Mouse (Mus musculus) kidney, adult 11 months (tissue): ENCODE data around the gene Ccdc148.

ENCODE experiments used
- DNase-seq: peaks from one replicate; pipeline ENCODE4 v3.0.0; 2022

Gene Ccdc148

GRCm38 (mm10) chr2:59178191-59178590 lies 17.7 kb upstream of the Ccdc148 start:
- DNase-seq, result no peak

DNA sequence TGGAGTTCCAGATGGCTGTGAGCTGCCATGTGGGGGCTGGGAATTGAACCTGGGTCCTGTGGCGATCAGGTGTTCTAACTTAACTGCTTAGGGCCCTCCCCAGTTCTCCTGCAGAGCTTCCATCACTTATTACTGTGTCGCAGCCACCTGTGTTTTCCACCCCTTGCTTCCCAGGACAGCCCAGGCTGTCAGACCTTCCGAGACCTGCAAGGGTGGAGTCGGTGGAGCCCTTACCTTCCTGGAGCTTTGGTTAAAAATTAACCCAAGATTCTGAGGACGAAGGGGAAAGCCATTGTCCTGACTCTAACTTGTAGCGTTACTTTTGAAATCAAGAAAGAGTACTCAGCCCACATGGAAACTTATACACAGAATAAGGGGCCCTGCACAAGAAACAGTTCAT lies 15.4 kb upstream of the Ccdc148 start:
- DNase-seq, result peak; percentile 65

DNA sequence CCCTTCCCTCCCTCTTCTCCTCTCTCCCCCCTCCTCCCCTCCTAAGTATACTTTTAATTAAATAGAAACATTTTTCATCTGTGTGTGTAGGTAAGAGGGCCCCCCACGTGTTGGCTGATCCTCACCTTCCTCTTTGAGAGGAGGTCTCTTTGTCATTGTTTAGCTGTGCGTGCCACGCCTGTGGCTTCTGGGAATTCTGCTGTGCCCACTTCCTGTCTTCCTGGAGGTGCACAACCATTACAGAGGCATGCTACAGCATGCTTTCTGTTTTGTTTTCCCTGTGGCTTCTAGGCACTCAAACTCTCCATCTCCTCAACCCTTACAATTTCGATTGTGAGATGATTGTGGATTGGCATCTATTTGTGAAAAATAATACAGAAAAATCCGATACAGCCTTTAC lies 11.1 kb upstream of the Ccdc148 start:
- no peak for DNase-seq

DNA sequence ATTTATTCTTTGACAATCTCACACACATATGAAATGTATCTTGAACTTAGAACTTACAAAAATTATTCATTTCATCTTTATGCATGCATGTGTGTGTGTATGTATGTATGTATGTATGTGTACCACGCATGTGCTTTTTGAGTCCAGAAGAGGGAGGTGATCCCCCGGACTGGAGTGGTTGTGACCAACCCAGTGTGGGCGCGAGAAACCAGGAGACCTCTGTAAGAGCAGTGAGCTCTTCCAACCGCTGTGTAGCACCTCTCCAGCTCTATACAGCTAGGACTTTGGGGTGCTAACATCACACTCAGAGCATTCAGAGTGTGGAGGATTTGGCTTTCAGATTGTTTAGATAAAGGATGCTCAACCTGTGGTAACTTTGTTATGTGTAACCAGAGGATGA lies 10.1 kb upstream of the Ccdc148 start:
- no peak for DNase-seq

GRCm38 (mm10) chr2:59170208-59170589 lies 9.7 kb upstream of the Ccdc148 start:
- no peak for DNase-seq

- peak; percentile 66 for DNase-seq
Observed at GRCm38 (mm10) chr2:59169572-59170207, 9.2 kb upstream of the Ccdc148 start.

- no peak for DNase-seq
Observed at GRCm38 (mm10) chr2:59167830-59168229, 7.3 kb upstream of the Ccdc148 start.

DNA sequence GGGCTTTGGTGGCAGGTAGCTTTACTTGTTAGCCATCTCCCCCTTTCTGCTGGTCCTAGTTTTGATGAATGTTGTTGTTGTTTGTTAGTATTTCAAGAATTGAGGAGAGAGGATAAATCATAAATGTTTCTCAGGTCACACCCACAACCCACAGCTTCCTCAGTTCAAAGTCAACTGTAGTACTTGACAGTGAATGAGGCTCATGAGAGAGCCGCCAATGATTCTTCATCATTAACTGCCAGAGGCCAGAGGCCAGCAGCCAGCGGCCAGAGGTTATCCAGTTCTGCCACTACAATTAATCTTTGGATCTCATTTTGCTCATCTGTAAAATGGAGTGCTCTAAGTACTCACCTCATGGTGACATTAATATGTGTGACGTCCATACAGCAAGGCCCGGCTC lies 6.5 kb upstream of the Ccdc148 start:
- DNase-seq, result no peak

DNA sequence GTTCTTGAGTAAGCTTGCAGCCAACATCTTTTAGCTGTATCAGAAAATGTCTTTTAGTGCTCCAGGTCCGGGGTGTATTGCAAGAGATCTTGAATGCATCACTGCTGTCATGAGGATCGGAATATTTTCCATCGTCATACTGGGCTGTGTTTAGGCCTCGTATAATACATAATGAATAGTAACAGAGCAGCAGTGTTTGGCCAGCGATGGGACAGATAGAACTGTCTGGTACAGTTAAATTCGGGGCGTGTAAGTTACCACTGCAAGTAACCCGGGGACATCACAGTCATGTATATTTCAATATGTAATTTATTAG lies 1.8 kb upstream of the Ccdc148 start:
- DNase-seq, result no peak

DNA sequence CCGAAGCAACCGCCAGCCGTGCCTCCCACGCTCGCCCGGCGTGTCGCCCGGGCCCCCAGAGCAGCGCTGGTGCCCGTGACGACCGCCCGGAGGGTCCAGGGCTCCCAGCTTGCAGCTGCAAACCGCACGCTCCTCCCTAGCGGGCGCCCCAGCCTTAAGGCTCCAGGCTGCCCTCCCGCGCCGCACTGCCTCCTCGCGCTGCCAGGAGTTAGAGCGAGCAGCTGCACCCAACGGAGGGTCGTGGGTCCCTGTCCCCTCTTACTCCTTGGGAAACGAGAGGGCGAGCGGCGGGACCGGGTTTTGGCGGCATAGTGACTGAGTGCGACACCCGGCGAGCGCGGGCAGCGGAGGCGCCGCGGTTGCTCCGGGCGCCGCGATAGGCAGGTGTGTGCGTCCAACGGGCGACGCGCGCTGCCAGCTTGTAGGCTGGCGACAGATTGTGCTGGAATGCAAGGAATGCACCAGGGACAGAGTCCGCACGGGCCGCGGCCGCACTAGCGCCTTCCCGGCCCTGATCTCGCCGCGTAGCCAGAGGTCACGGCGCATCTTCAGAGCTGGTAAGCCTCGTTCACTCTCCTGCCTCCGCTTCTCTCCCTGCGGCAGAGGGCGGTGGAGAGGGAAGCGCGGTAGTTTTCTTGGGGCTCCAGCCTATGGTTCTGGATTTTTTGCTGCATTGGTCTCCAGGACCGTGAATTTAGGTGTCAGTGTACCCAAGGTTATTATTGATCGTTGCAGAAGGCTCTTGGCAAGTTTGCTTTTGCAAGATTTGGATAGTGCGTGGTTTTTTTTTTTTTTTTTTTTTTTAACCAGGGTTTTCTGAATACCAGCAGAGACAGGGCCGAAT lies 1.2 kb upstream of the Ccdc148 start:
- DNase-seq, result peak; percentile 81

- no peak for DNase-seq
Observed at GRCm38 (mm10) chr2:59161021-59161440, 548 bp upstream of the Ccdc148 start.

DNA sequence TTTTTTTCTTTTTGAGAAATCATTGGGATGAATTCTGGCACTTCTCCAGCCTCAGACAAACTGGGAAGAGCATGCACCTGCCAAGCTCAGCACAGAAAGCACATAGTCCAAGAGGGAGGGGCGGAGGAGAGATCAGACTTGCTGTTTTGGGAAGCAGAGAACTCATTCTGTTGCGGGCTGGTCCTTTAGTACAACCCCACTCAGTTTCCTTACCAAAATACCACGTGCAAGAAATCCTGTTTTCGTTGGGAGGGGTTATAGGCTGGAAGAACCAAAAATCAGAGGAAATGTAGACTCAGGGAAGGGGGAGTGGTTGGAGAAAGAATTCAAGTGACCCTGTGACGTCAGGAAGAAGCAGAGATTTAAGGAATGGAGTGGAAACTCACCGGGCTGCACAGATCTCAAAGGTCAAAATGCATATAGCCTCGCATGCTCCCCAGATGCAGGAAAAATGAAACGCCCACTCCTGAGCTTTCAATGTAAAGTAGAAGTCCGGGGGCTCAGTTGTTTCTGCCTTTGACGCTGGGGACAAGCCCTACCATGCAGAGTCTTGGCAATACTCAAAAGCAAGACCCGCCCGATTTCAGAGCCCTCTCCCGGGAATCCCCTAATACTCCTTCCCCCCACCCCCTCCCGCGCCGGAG lies 400 bp downstream of the Ccdc148 start:
- DNase-seq, result peak; percentile 67

DNA sequence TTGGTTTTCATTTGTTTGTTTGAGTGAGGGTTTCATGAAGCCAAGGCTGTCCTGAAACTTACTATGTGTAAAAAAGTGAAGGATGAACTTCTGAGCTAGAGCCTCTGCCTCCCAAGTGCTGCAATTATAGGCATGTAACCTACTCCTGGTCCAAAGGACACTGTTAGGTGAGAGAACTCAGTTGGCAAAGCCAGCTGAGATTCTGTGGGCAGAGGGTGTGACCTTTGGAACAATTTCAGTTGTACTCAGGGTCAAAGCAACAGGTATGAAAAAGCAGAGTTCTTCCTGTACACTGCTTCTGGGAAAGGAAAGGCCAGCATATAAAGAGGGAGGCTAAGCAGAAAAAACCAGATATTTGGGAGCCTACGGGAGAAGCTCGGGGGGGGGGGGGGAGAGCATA lies 2.4 kb downstream of the Ccdc148 start:
- peak; percentile 87 for DNase-seq

DNA sequence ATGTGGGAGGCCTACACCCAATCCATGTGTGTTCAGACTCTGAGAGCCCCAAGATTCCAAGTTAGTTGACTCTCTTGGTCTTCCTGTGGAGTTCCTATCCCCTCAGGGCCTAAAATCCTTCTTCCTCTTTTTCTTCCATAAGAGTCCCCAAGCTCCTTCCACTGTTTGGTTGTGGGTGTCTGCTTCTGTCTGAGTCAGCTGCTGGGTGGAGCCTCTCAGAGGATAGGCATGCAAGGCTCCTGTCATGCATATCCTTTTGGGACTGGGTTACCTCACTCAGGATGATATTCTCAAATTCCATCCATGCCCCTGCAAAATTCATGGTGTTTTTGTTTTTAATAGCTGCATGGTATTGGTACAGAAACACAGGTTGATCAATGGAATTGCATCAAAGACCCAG lies 5.1 kb downstream of the Ccdc148 start:
- DNase-seq, result no peak

DNA sequence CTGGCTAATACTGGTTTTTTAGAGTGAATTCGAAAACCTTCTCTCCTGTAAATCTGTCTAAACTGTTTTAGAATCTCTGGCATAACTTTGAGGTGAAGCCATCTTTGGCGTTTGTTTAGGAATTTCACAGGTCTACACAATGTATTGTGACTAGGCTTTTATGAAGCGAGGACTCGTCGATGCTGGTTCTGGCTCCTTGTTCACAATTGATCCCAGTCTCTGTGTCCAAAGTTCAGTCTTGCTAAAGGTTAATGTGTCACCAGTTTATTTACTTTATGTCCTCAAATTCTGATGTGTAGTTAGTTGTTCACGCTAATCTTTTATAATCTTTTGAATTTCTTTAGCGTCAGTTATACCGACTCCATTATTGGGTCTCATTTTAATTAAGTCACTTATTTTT lies 29.4 kb downstream of the Ccdc148 start:
- no peak for DNase-seq

GRCm38 (mm10) chr2:59129821-59130220 lies 30.7 kb downstream of the Ccdc148 start:
- no peak for DNase-seq

- no peak for DNase-seq
Observed at GRCm38 (mm10) chr2:59129023-59129422, 31.5 kb downstream of the Ccdc148 start.

- DNase-seq, result no peak
Observed at GRCm38 (mm10) chr2:59055615-59056145, 104.8 kb downstream of the Ccdc148 start.

DNA sequence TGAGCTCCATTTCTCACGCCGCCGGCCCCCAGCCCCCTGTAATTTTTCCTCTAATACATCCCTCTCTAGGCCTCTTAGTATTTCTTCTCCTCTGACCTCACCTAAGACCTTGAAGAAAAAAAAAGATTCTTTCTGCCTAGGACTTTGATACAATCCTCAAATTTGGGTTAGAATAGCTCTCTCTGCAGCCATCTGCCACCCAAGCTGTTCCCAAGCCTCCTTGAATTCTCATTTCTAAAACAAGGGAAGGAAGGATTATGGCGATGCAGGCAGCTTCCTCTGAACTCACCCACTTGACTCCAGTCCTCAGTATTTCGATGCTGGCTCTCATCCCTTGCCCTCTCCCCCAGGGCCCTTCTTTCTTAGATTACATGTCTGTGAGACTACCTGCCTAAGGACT lies 106.1 kb downstream of the Ccdc148 start:
- no peak for DNase-seq

- DNase-seq, result no peak
Observed at GRCm38 (mm10) chr2:59053461-59054039, 106.9 kb downstream of the Ccdc148 start.

- no peak for DNase-seq
Observed at GRCm38 (mm10) chr2:59050245-59050824, 110.1 kb downstream of the Ccdc148 start.

DNA sequence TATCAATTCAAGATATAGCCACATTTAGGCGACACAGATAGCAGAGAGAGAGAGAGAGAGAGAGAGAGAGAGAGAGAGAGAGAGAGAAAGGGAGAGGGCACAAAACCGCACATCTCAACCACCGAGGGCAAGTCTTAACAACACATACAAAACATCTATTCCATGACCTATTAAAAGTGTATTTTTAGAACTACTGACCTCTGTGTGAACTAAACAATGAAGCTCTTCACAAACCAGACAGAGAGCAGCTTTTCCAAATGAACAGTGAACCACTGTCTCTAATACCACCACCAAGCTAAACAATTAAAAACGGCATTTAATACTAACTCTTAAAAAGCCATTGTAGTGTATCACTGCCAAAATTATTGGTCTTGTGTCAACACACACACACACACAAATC lies 110.8 kb downstream of the Ccdc148 start:
- no peak for DNase-seq

DNA sequence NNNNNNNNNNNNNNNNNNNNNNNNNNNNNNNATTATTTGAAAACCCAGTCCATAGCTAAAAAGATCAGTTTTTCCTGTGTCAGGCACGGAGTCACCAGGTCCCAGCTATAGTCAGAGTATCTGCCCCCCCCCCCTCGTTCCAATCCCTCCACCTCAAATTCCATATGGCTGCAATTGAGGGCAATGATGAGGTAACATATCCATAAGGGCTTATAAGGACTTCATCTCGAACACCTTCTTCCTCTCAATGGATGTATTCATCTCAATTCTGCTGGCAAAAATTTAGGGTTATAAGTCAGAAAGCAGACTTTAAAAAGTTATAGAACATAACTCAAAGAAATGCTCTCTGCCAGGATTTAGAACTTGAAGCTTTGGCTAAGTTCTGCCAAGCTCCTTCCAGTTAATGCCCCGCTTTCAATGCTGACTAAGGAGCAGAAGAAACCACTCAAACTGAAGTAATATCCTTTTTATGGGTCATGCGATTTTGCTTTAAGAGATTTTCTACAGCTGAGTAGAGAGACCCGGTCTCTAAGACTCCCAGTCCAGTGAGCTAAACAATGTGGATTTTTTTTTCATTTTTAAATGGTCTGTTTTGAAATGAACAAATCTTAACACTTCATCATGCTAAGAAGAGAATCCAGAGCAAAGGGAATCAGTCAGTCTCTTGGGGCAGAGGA lies 111.6 kb downstream of the Ccdc148 start:
- no peak for DNase-seq
